ENCODE assay signal across 16 mouse cellular contexts in genomic region chr16:92644315-92644714, GRCm38 (mm10).
DNase-seq lines count a peak whose midpoint lies in the region; ATAC-seq and TF ChIP-seq lines count a peak whose summit lies in the region.
"Had no signal": no experiment of that assay in that cellular context is flagged by ENCODE, and none has a peak within 500 bp of the region (broad histone marks: within the 10 kb centered on the region; RNA-seq: fewer than 3 reads in every experiment).

No protein-coding gene starts in this region.

- no peak overlapping the region for H3K4me2 ChIP-seq in lung, embryonic 15.5 days
- no peak overlapping the region for H3K4me2 ChIP-seq in embryonic facial prominence, embryonic 14.5 days (ENCODE audit: low read depth, low read length)
- H3K4me2 ChIP-seq in myocyte (ENCODE audit: low read depth): no peak overlapping the region
- H3K4me2 ChIP-seq: forebrain, embryonic 12.5 days; midbrain, embryonic 12.5 days; neural tube, embryonic 12.5 days had no signal

- H3K4me1 ChIP-seq in lung, embryonic 15.5 days: peaks cover 31% of the 10 kb centered on the region
- H3K4me1 ChIP-seq in ES-E14 (ENCODE audit: control insufficient read depth in 2 of 2, insufficient read depth in 2 of 2, low read length in 2 of 2, poor library complexity in 1 of 2): peaks cover 0 to 8% of the 10 kb centered on the region in 2 experiments; a peak in 1 of 4 replicates
- H3K4me1 ChIP-seq in embryonic facial prominence, embryonic 14.5 days (ENCODE audit: control insufficient read depth, insufficient read depth, low read length): peaks cover 22% of the 10 kb centered on the region
- H3K4me1 ChIP-seq: neural tube, embryonic 12.5 days had no signal

- in situ Hi-C loops in ES-E14 (cut with MboI; ENCODE audit: low sequenced_read_pairs in 2 of 2, unreplicated experiment in 2 of 2): no loop called here

- intact Hi-C loops in left cerebral cortex, postnatal 14 days (cut with DNase I): no loop called here

- no peak overlapping the region for H3ac ChIP-seq in myocyte (ENCODE audit: control insufficient read depth, insufficient read length)

- H3K36me3 ChIP-seq in lung, embryonic 15.5 days: no peaks in the 10 kb centered on the region
- H3K36me3 ChIP-seq in ES-E14 (ENCODE audit: control insufficient read depth, insufficient read depth, low read length, poor library complexity, severe bottlenecking) (no peaks in the 10 kb centered on the region), myocyte (ENCODE audit: control insufficient read depth, insufficient read depth) (peaks cover 50% of the 10 kb centered on the region)
- H3K36me3 ChIP-seq in embryonic facial prominence, embryonic 14.5 days (ENCODE audit: control insufficient read depth, insufficient read depth, low read length): peaks cover 12% of the 10 kb centered on the region; the same call in 1 of the 2 replicates
- H3K36me3 ChIP-seq: forebrain, embryonic 12.5 days; midbrain, embryonic 12.5 days; neural tube, embryonic 12.5 days had no signal

- peak overlapping the region; percentile 86 for H3K27ac ChIP-seq in lung, embryonic 15.5 days
- no peak overlapping the region for H3K27ac ChIP-seq in ES-E14 (ENCODE audit: insufficient read depth, low read depth, low read length, poor library complexity, severe bottlenecking)
- peak overlapping the region; percentile 70 for H3K27ac ChIP-seq in embryonic facial prominence, embryonic 14.5 days (replicated peaks; ENCODE audit: low read depth, low read length)
- H3K27ac ChIP-seq: forebrain, embryonic 12.5 days; midbrain, embryonic 12.5 days; neural tube, embryonic 12.5 days had no signal

- no peaks in the 10 kb centered on the region for H3K9me3 ChIP-seq in lung, embryonic 15.5 days
- H3K9me3 ChIP-seq in ES-E14 (ENCODE audit: control insufficient read depth, insufficient read depth, low read depth, low read length): no peaks in the 10 kb centered on the region
- H3K9me3 ChIP-seq in embryonic facial prominence, embryonic 14.5 days (ENCODE audit: control insufficient read depth, low read length): peaks cover 4% of the 10 kb centered on the region; the same call in 1 of the 2 replicates
- H3K9me3 ChIP-seq: midbrain, embryonic 12.5 days; neural tube, embryonic 12.5 days had no signal

- H3K79me2 ChIP-seq in myocyte (ENCODE audit: control insufficient read depth, insufficient read depth): peaks cover 58% of the 10 kb centered on the region

- H3K27me3 ChIP-seq in lung, embryonic 15.5 days: no peaks in the 10 kb centered on the region
- H3K27me3 ChIP-seq in embryonic facial prominence, embryonic 14.5 days (replicated peaks; ENCODE audit: control insufficient read depth, insufficient read depth, low read length): no peaks in the 10 kb centered on the region
- no peaks in the 10 kb centered on the region for H3K27me3 ChIP-seq in myocyte (ENCODE audit: control insufficient read depth, insufficient read depth, insufficient read length)
- H3K27me3 ChIP-seq: neural tube, embryonic 12.5 days; Patski had no signal

- H3K9ac ChIP-seq in lung, embryonic 15.5 days: no peak overlapping the region
- H3K9ac ChIP-seq in ES-E14 (ENCODE audit: insufficient read depth, low read depth, low read length, poor library complexity, severe bottlenecking): peak overlapping the region; percentile 28; the same call in 1 of the 2 replicates
- H3K9ac ChIP-seq in embryonic facial prominence, embryonic 14.5 days (ENCODE audit: low read depth, low read length): 0 out of 2 replicates have a peak overlapping the region, but pooled peaks have one; percentile 10
- H3K9ac ChIP-seq: forebrain, embryonic 12.5 days; midbrain, embryonic 12.5 days; neural tube, embryonic 12.5 days had no signal

- 54% methylated on average over 10 of the region's 10 CpGs for WGBS in lung, embryonic 15.5 days
- WGBS in embryonic facial prominence, embryonic 14.5 days: 56% methylated on average over 10 of the region's 10 CpGs

- DNase-seq in lung, postnatal 10 days: no peak
- no peak for DNase-seq in ES-E14 (ENCODE audit: low read depth, low spot score)
- no peak for DNase-seq in embryonic facial prominence, embryonic 14.5 days (ENCODE audit: low spot score)
- no peak for DNase-seq in left cerebral cortex, postnatal 14 days (ENCODE audit: low spot score in 2 of 2)
- no peak for DNase-seq in neural tube, embryonic 10.5 days (ENCODE audit: extremely low spot score, low spot score)
- DNase-seq in MN1 (ENCODE audit: low spot score): no peak
- DNase-seq: cerebellum, adult 18-20 months; heart, postnatal 10 days; kidney, postnatal 25 days; left cerebral cortex, postnatal 4 days had no signal

- H3K4me3 ChIP-seq in lung, embryonic 15.5 days: no peak overlapping the region
- peak overlapping the region; percentile 34 to 48; a peak in 2 of 4 replicates for H3K4me3 ChIP-seq in ES-E14 (ENCODE audit: insufficient read depth in 1 of 2, low read depth in 1 of 2, low read length in 2 of 2, poor library complexity in 1 of 2, severe bottlenecking in 1 of 2)
- no peak overlapping the region for H3K4me3 ChIP-seq in embryonic facial prominence, embryonic 14.5 days (ENCODE audit: low read depth, low read length)
- no peak overlapping the region for H3K4me3 ChIP-seq in myocyte
- H3K4me3 ChIP-seq: forebrain, embryonic 12.5 days; midbrain, embryonic 12.5 days; neural tube, embryonic 12.5 days had no signal

- no peak; the same call in 1 of the 2 replicates for ATAC-seq in lung, embryonic 15.5 days (ENCODE audit: borderline replicate concordance, extremely low read depth, low FRiP score, low TSS enrichment)
- no peak for ATAC-seq in embryonic facial prominence, embryonic 14.5 days (ENCODE audit: low read depth)
- ATAC-seq: Patski had no signal

- no peak for TF ChIP-seq POLR2A in myocyte (IDR thresholded peaks at IDR 0.05; ENCODE audit: insufficient read length, low read depth)

TF ChIP-seq in ES-E14, 5 proteins besides CTCF, POLR2A, EP300 and RAD21:
- TF ChIP-seq ZNF384 (IDR thresholded peaks at IDR 0.05; ENCODE audit: low read depth, low read length) (no peak), MAFK (IDR thresholded peaks at IDR 0.05; ENCODE audit: insufficient read depth, low read depth, low read length) (no peak), CHD2 (IDR thresholded peaks at IDR 0.05; ENCODE audit: low read depth, low read length) (no peak), ZC3H11A (IDR thresholded peaks at IDR 0.05; ENCODE audit: borderline replicate concordance, low read depth, low read length) (no peak), HCFC1 (IDR thresholded peaks at IDR 0.05; ENCODE audit: borderline replicate concordance, insufficient read depth, low read length) (no peak)

TF ChIP-seq in myocyte, 11 proteins besides CTCF, POLR2A, EP300 and RAD21:
- TF ChIP-seq MYOD1 (IDR thresholded peaks at IDR 0.05; ENCODE audit: control insufficient read depth in 1 of 3, insufficient read length in 2 of 3, low read depth in 2 of 3): no peak
- peak; percentile 59 for TF ChIP-seq POLR2AphosphoS2 (IDR thresholded peaks at IDR 0.05; ENCODE audit: insufficient read length, low read depth)

Comparison
In these comparisons a context has a peak if more than half of its experiments do, and no peak if none do; other contexts are left out.
1. H3K4me3 ChIP-seq: peak in ES-E14 (2 of 2); none in lung, embryonic 15.5 days (single experiment), embryonic facial prominence, embryonic 14.5 days (single experiment) and myocyte (single experiment).